Mouse (Mus musculus) cerebellum, adult 9-10 months (tissue): ENCODE measurements around the gene Ptprn2.

Experiments
- DNase-seq: peaks from one replicate; pipeline ENCODE4 v3.0.0; 2022

Ptprn2 gene

GRCm38 (mm10) chr12:117023235-117023634 is 537.7 kb downstream of the Ptprn2 start:
- no peak for DNase-seq

DNA sequence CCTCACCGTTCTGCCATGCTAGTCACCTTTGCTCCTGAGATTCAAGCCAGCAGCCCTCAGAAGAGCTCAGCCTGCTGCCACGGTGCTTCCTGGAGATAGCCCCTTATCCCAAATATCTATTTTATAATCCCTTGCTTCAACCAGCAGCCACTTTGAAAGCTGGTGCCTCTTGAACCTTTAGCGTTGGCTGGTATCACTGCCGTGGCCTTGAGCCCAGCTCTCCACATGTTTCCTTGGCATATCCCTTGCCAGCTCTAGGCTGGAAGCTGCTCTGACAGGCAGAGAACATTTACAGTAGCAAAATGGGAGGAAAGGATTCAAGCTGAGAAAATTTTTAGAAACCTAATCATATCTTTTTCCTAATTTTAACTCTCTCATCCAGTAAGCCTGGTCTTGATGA is 539.4 kb downstream of the Ptprn2 start:
- peak; percentile 74 for DNase-seq

- DNase-seq = no peak
These were observed 540.2 kb downstream of the Ptprn2 start for GRCm38 (mm10) chr12:117025676-117026075.

GRCm38 (mm10) chr12:117027351-117027750 is 541.8 kb downstream of the Ptprn2 start:
- DNase-seq = no peak

DNA sequence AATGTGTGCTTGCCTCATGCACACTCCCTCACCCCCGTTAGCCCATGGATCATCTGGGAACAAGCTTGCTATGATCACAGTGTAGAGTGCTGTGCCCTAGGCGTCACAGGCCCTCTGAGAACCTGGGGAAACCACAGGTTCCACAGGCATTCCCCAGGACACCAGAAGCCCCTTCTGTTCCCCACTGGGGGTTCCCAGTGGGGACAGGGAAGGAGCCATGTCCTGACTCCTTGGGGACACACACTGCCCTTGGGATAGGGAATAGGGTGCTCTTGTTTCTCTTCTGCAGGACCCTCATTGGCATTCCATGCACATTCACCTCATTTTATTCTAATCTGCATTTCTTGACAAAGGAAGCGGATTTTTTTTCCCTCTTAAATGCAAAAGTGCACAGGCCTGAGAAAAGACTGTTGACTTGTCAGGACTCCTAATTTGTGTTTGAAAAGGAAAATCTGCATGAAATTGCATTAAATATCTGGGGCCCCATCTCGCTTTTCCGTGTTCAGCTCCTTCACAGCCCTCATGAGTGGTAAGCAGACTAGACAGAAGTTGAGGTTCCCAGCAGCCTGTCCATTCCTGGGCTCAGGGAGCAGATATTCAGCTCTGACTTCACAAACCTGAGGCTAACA is 542.9 kb downstream of the Ptprn2 start:
- DNase-seq = no peak

GRCm38 (mm10) chr12:117033172-117033571 is 547.7 kb downstream of the Ptprn2 start:
- no peak for DNase-seq

DNA sequence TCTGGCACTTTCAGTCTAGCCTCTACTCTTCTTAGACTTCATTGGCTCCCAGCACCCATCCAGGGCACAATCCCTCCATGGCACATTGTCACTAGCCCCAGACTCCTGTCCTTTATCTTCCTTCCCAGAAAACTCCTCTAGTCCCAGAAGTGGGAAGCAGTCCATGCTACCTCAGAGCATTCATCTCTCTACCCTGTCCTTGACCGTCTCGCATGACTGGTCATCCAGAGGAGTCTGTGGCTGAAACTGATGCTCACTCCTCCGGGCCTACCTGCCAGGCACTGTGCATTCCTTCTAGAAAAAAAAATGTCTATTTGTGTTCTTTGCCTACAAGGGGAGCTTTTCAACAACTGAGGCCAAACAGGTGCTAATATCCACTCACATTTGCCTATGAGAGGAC is 549.0 kb downstream of the Ptprn2 start:
- no peak for DNase-seq

DNA sequence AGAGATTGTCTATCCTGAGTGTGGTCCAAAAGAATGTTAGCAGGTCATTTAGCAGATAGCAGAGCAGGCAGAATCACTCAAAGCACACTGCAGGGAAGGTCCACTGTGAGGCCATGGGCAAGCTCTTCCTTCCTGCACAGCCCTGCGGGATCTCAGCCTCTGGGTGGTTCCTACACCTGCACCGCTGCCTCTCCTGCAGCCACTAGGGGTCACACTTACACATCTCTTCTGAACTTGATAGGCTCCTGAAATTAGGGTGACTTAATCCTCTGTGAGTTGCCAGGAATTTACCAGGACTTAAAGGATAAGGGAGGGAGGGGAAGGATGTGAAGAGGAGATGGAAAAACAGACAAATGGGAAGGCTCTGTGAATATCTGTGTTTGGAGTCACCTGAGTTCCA is 549.7 kb downstream of the Ptprn2 start:
- DNase-seq = peak; percentile 61

- DNase-seq = no peak
These were observed 553.9 kb downstream of the Ptprn2 start for GRCm38 (mm10) chr12:117039411-117039810.

- DNase-seq = no peak
These were observed 555.9 kb downstream of the Ptprn2 start for GRCm38 (mm10) chr12:117041409-117041808.

- DNase-seq = no peak
These were observed 557.2 kb downstream of the Ptprn2 start for GRCm38 (mm10) chr12:117042706-117043105.

GRCm38 (mm10) chr12:117047384-117048251 is 562.1 kb downstream of the Ptprn2 start:
- no peak for DNase-seq

- no peak for DNase-seq
These were observed 564.3 kb downstream of the Ptprn2 start for GRCm38 (mm10) chr12:117049829-117050228.

DNA sequence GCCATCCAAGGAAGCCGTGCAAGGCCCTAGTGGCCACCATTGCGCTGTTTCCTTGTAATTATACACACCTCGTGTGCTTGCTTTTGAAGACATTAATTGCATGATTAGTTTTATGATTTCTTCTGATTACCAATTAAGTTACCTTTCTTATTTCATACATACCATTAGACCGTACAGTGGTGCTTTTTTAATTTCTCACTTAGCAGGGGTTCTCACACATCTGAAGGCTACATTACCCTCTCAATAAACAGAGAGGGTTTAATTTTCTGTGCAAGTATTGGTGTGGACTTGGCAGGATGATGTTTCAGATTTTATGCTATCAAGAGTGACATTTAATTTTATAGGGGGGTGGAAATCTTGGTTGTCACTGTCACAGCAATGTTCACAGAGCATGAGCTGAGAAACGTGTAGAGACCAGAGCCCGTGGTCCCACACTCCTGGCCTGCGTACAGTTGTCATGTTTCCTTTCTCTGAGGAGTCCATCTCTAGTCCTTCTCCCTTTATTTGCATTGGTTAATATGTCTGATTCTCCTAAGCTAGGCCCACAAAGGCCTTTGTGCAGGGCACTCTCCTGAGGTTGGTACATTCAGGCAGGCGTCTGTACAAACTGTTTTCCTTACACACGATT is 567.8 kb downstream of the Ptprn2 start:
- DNase-seq = no peak

DNA sequence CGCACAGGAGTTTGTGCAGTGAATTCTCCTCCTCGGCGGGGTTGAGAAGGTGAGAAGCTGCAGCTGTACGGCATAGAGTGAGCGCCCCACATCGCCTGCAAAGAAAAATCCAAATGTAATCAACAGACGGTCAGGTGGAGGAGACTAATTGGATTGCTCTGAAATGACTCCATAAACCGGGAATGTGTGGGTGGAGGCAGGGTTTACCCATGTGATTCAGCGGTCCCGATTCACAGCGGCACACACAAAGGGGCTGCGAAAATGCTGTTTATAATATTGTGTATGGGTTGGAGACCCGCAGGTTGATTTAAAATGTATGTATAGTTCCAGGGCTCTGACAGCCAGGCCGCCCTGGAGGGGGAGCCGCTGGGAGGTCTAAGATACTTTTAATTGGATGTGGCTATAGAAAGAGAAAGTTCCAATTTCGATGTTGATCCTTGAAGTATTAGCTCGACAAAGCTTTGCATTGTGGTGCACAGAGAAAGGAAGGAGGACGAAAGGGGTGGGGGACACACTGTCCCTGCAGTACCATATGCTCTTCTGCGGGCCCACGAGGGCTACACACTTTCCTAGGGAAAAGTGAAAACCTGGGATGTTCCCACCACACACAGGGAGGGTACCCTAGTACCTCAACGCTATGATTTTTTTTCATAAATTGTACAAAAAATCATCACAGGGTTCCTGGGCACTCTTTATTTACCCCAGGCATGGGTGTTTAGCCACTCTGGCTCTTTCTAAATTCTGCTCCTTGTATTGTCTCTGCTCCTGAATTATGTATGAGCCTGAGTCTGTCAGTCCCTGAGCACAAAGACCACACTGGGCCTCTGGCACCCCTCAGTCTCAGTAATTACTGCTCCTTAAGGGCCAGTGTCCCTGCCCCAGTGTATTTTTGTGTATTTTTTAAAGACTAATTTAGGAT is 568.6 kb downstream of the Ptprn2 start:
- DNase-seq = no peak

DNA sequence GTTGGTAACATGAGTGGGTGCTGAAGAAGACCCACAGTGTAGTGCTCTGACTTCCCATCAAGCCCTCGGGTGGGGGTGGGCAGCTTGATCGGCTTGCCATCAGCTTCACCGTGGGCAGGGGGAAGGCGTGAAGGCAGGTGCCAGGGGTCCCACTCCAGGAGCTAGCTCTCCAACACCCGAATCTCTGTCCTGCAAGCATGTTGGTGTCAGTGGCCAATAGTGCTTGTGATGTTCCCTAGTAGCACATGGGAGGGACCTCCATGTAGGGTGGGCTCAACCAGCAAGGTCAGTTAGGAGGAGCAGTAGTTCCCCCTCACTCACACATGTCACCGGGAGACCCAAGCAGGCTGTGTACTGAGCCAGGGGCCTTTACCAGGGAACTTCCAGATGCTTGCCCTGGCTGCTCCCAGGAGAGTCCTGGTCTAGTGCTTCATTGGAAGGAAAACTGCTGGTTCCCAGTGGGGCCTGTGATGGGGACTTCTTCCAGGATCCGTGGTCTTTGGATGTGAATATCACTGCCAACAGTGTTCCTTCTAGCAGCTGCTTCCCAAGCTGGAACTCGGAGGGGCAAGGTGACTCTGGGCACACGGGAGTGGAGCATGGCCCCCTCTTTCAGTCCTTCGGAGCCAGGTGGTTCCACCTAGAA is 569.5 kb downstream of the Ptprn2 start:
- DNase-seq = no peak

DNA sequence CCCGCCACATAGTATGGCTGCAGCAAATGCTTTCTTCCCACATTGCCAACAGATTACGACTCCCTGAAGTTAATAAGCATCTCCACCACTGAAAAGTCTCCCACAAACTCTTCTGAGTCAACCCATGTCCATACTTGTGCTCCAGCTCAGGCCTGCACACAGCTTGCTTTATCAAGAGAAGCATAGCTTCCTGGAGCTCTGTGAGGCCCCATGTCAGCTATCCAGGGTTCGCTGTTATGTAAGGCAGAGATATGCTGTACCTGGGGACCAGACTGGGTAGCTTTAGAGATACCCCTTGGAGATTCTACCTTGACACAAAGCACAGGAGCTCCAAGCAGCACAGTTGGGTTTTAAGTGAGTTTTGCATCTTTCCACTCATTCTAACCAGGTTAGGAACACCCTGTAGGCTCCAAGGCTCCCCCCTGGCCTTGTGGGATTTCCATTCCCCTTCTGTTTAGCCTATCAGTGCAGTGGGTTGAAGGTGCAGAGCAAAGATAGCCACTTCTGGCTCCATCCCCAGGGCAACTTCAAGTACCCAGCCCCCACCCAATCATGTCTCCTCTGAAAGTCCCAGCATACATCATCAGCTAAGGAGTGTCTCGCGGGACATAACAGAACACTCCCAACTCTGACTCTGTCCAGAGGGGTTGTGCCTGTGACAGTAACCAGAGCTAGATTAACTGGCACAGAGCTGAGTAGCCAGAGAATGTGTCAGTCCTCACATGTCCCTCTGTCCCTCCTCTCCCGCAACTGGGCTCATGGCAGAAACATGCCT is 572.9 kb downstream of the Ptprn2 start:
- no peak for DNase-seq

DNA sequence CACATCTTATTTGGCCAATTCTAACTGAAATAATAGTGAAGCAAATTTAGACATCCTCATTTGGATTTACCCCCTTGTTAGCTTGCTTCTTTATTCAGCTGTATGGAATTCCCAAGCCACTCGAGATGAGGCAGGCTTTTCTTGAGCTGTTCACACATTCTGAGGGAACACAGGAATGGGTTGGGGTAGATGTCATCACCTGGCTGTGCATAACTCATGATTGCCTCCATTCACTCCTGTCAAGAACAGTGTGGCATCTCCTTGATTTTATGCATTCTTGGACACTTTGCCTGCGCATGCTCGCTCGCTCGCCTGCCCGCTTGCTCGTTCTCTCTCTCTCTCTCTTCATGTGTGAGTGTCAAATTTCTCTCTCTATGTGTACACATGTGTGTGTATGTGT is 573.5 kb downstream of the Ptprn2 start:
- no peak for DNase-seq

- no peak for DNase-seq
These were observed 592.1 kb downstream of the Ptprn2 start for GRCm38 (mm10) chr12:117077664-117078063.

GRCm38 (mm10) chr12:117078945-117079344 is 593.4 kb downstream of the Ptprn2 start:
- no peak for DNase-seq

DNA sequence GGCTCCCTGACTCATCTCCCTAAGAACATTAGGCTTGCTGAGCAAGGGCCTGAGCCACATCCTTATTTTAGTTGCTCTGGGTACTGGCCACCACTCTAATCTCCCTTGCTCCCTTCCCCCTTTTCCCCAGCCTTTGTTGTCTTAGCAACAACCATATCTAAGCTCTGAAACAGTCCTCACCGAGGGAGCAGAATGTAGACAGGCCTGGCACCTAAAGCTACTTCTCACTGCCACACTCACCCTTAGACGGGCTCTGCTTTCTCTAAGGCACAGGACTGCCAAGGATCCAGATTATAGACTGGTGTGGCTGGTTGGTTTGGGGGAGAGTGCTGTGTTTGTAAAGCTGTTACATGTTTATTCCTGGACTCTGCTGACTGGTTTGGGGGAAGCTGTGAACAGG is 594.2 kb downstream of the Ptprn2 start:
- no peak for DNase-seq
